Mouse (Mus musculus) G1E (cell line): ENCODE data around the gene Mecom.

Experiments used
- CTCF ChIP-seq: IDR thresholded peaks from 2 replicates; pipeline ENCODE4 v1.5.1; 2012; ENCODE audit warnings: low read depth, low read length, inconsistent platforms, mixed read lengths
- GATA1 ChIP-seq: IDR thresholded peaks from 2 replicates; pipeline ENCODE4 v1.6.1; 2012; ENCODE audit warnings: borderline replicate concordance, low read length, inconsistent platforms, mixed read lengths
- TAL1 ChIP-seq: conservative IDR thresholded peaks from 2 replicates; pipeline ENCODE4 v1.6.1; 2012; ENCODE audit warnings: low read depth, low read length, inconsistent platforms, mixed read lengths

DNA sequence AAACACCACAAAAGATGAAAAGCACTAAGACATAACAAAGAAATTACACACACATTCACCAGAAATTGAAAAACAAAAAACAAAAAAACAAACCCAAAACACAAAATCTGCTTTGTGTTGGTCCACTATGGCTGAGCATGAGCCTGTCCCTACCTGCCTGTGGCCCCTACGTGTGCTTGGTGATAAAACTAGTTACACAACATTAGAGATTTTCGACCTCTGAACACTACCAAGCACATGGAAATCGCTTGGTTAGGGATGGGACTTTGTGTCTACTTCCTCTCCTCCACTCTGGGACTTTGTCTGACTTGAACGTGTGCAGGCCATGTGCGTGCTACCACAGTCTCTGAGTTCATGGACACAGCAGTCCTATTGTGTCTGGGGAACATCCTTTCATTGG is 292.0 kb downstream of the Mecom start:
- no peak for TF ChIP-seq GATA1
- TF ChIP-seq CTCF: no peak
- no peak for TF ChIP-seq TAL1
